Mouse (Mus musculus): Measurements from ENCODE around the gene Gm1330. TPM values are rescaled to one million over a fixed set of nuclear protein-coding genes. Genes with fewer than 3 reads are reported as not detected.

The Gm1330 gene
- not detected in 2 replicates for polyA plus RNA-seq (2021; fragmentation: Nextera tagmentation)
- long read RNA-seq, experiment 1, result 0 reads
- long read RNA-seq, experiment 2, result 0 reads

GRCm38 (mm10) chr2:149003151-149003550 is at the start of gene Gm1330:
TSS of gene Gm1330 (minus strand) at chr2:149003251.

GRCm38 (mm10) chr2:149017137-149017536 is 14.1 kb upstream of the Gm1330 start, which contains the start of gene Gm10750:
TSS of gene Gm10750 (minus strand) at chr2:149017237.

Other genes with a start within 250 kb of the Gm1330 start
- gene Cst11, start 231.8 kb downstream of the Gm1330 start, polyA plus RNA-seq (2021; fragmentation: Nextera tagmentation), result not detected in 2 replicates
- gene 8030411F24Rik, start 221.2 kb downstream of the Gm1330 start, polyA plus RNA-seq (2021; fragmentation: Nextera tagmentation), result not detected in 2 replicates
- gene Cst12, start 213.9 kb downstream of the Gm1330 start, polyA plus RNA-seq (2021; fragmentation: Nextera tagmentation), result 0.31 TPM in 1 of 2 replicates, not detected in the other
- gene Cst8, start 204.5 kb downstream of the Gm1330 start, polyA plus RNA-seq (2021; fragmentation: Nextera tagmentation), result not detected in 2 replicates
- not detected in 2 replicates for gene Cst13, start 183.2 kb downstream of the Gm1330 start, polyA plus RNA-seq (2021; fragmentation: Nextera tagmentation)
- gene Cst9, start 168.1 kb downstream of the Gm1330 start, polyA plus RNA-seq (2021; fragmentation: Nextera tagmentation), result not detected in 2 replicates
- gene 9230104L09Rik, start 138.2 kb downstream of the Gm1330 start, polyA plus RNA-seq (2021; fragmentation: Nextera tagmentation), result not detected in 2 replicates
- gene Cst3, start 127.6 kb downstream of the Gm1330 start, polyA plus RNA-seq (2021; fragmentation: Nextera tagmentation), result 13,390 and 16,424 TPM in 2 replicates
- gene Gm10750, start 14.0 kb upstream of the Gm1330 start, polyA plus RNA-seq (2021; fragmentation: Nextera tagmentation), result not detected in 2 replicates

Data from layer of hippocampus, adult 6 months (tissue).